ENCODE assay signal across 8 mouse cellular contexts in genomic region chr13:114460306-114460892, GRCm38 (mm10). TPM values are rescaled to one million over a fixed set of nuclear protein-coding genes. Genes with fewer than 3 reads are reported as not detected.
A peak's percentile ranks its signal among the peaks of the same experiment; 100 is the strongest.
DNase-seq lines count a peak whose midpoint lies in the region; ATAC-seq and TF ChIP-seq lines count a peak whose summit lies in the region.

No protein-coding gene starts in this region.

- H3K4me3 ChIP-seq in bone marrow macrophage, adult 2 months (ENCODE audit: insufficient read depth, low read length): peak overlapping the region; percentile 33
- peak overlapping the region; percentile 59 for H3K4me3 ChIP-seq in forebrain, embryonic 13.5 days
- peak overlapping the region; percentile 57 for H3K4me3 ChIP-seq in hindbrain, embryonic 15.5 days
- H3K4me3 ChIP-seq in liver, embryonic 13.5 days (replicated peaks): peak overlapping the region; percentile 58

- H3K36me3 ChIP-seq in forebrain, embryonic 13.5 days (ENCODE audit: poor library complexity, severe bottlenecking): no peaks in the 10 kb centered on the region
- H3K36me3 ChIP-seq in hindbrain, embryonic 15.5 days: no peaks in the 10 kb centered on the region
- H3K36me3 ChIP-seq in liver, embryonic 13.5 days: no peaks in the 10 kb centered on the region

- under 1% methylated on average over 29 of the region's 29 CpGs for WGBS in forebrain, embryonic 13.5 days
- WGBS in hindbrain, embryonic 15.5 days: under 1% methylated on average over 29 of the region's 29 CpGs
- 1% methylated on average over 29 of the region's 29 CpGs for WGBS in liver, embryonic 13.5 days (ENCODE audit: insufficient replicate concordance)

- H3K9me3 ChIP-seq in forebrain, embryonic 13.5 days (replicated peaks): no peaks in the 10 kb centered on the region
- no peaks in the 10 kb centered on the region for H3K9me3 ChIP-seq in hindbrain, embryonic 15.5 days
- no peaks in the 10 kb centered on the region for H3K9me3 ChIP-seq in liver, embryonic 13.5 days (replicated peaks)

- H3K27ac ChIP-seq in bone marrow macrophage, adult 2 months (ENCODE audit: insufficient read depth, low read depth, low read length): no peak overlapping the region
- peak overlapping the region; percentile 69 for H3K27ac ChIP-seq in forebrain, embryonic 13.5 days
- H3K27ac ChIP-seq in hindbrain, embryonic 15.5 days (replicated peaks): no peak overlapping the region
- H3K27ac ChIP-seq in liver, embryonic 13.5 days: no peak overlapping the region

- no peak for TF ChIP-seq CTCF in bone marrow macrophage, adult 2 months (IDR thresholded peaks at IDR 0.05; ENCODE audit: low read depth, low read length)

- H3K4me1 ChIP-seq in bone marrow macrophage, adult 2 months (ENCODE audit: control insufficient read depth, insufficient read depth, low read length): no peaks in the 10 kb centered on the region
- H3K4me1 ChIP-seq in forebrain, embryonic 13.5 days: peaks cover 34% of the 10 kb centered on the region
- H3K4me1 ChIP-seq in hindbrain, embryonic 15.5 days (replicated peaks): peaks cover 43% of the 10 kb centered on the region
- H3K4me1 ChIP-seq in liver, embryonic 13.5 days (replicated peaks): 0 out of 2 replicates have a peak, but pooled peaks cover 3% of the 10 kb centered on the region

- peaks cover 35% of the 10 kb centered on the region for H3K27me3 ChIP-seq in forebrain, embryonic 13.5 days
- peaks cover 20% of the 10 kb centered on the region for H3K27me3 ChIP-seq in hindbrain, embryonic 15.5 days
- peaks cover 71% of the 10 kb centered on the region for H3K27me3 ChIP-seq in liver, embryonic 13.5 days

- ATAC-seq in forebrain, embryonic 13.5 days: peak; percentile 63
- ATAC-seq in hindbrain, embryonic 15.5 days (ENCODE audit: low FRiP score, low read depth): peak; percentile 50
- no peak; the same call in 1 of the 2 replicates for ATAC-seq in liver, embryonic 13.5 days (ENCODE audit: low read depth)

- no peak for TF ChIP-seq POLR2A in bone marrow macrophage, adult 2 months (IDR thresholded peaks at IDR 0.05; ENCODE audit: borderline replicate concordance, low read depth, low read length)

- peak overlapping the region; percentile 47 for H3K9ac ChIP-seq in forebrain, embryonic 13.5 days
- H3K9ac ChIP-seq in hindbrain, embryonic 15.5 days: no peak overlapping the region
- no peak overlapping the region for H3K9ac ChIP-seq in liver, embryonic 13.5 days

- H3K4me2 ChIP-seq in forebrain, embryonic 13.5 days: peak overlapping the region; percentile 94
- peak overlapping the region; percentile 100 for H3K4me2 ChIP-seq in hindbrain, embryonic 15.5 days
- peak overlapping the region; percentile 65 for H3K4me2 ChIP-seq in liver, embryonic 13.5 days

- DNase-seq in heart, adult 18-20 months: peak; percentile 54 to 66
- no peak for DNase-seq in heart, adult 11 months
- no peak for DNase-seq in liver, embryonic 13.5 days
- DNase-seq in neural tube, embryonic 10.5 days (ENCODE audit: extremely low spot score, low spot score): peak; percentile 68
- DNase-seq in right cerebral cortex, postnatal 14 days: no peak

RNA-seq across cellular contexts. Expression of gene Fst, which starts 1.6 kb away (rescaled TPM):
- 1 to 10 TPM; 1.0 to 2.3 TPM for total RNA-seq in heart, adult 18-20 months (2021)
- not detected in 2 replicates for polyA plus RNA-seq in bone marrow macrophage, adult 2 months (2012; ENCODE audit: insufficient read depth, insufficient read length, missing spikeins)
- polyA plus RNA-seq in forebrain, embryonic 13.5 days (2015; fragmentation: Nextera tagmentation; extraction: Ambion mirVana): 10.1 and 12.0 TPM in 2 replicates
- polyA plus RNA-seq in hindbrain, embryonic 15.5 days (2015; fragmentation: Nextera tagmentation; extraction: Ambion mirVana): 6.0 and 6.1 TPM in 2 replicates
- polyA plus RNA-seq in liver, embryonic 13.5 days (2015; fragmentation: Nextera tagmentation; extraction: Ambion mirVana): 7.2 and 8.6 TPM in 2 replicates

Comparison
In these comparisons a context has a peak if more than half of its experiments do, and no peak if none do; other contexts are left out.
1. DNase-seq: peak in heart, adult 18-20 months (2 of 2) and neural tube, embryonic 10.5 days (single experiment); none in heart, adult 11 months (single experiment), liver, embryonic 13.5 days (single experiment) and right cerebral cortex, postnatal 14 days (single experiment).
2. Peak in every context shown above with its lines, with median percentiles within 50 percentile points of each other: H3K4me3 ChIP-seq and H3K4me2 ChIP-seq.